ENCODE assay signal across 8 mouse cellular contexts in the genomic region with DNA sequence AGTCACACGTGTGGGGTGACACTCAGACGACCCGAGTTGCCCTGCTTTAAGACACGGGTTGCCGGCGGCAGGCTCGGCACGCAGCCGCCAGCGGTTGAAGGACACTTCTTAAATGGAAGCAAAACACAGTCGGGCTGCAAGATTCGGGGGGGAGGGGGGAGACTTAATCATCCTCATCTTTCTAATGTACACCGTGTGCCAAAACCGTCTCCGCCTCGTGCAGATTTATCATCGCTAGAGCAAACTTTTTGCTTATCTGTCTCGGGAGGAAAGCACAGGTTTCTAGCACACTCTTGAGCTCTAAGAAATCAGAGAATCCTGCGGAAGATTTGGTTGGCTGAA. TPM values are rescaled to one million over a fixed set of nuclear protein-coding genes. Genes with fewer than 3 reads are reported as not detected.
DNase-seq lines count a peak whose midpoint lies in the region; ATAC-seq and TF ChIP-seq lines count a peak whose summit lies in the region.

No protein-coding gene starts in this region.

- H3K9ac ChIP-seq in limb, embryonic 11.5 days (ENCODE audit: low read length): peak overlapping the region; percentile 86
- peak overlapping the region; percentile 74 for H3K9ac ChIP-seq in neural tube, embryonic 13.5 days

- H3K27me3 ChIP-seq in limb, embryonic 11.5 days (ENCODE audit: control insufficient read depth, insufficient read depth, low read length): no peaks in the 10 kb centered on the region
- H3K27me3 ChIP-seq in neural tube, embryonic 13.5 days: peaks cover 68% of the 10 kb centered on the region

- peak overlapping the region; percentile 91 for H3K27ac ChIP-seq in embryonic fibroblast, embryonic 13.5 days (ENCODE audit: insufficient read depth, low read length)
- peak overlapping the region; percentile 83 for H3K27ac ChIP-seq in limb, embryonic 11.5 days (replicated peaks; ENCODE audit: low read depth, low read length)
- H3K27ac ChIP-seq in neural tube, embryonic 13.5 days (replicated peaks): peak overlapping the region; percentile 72; the same call in 1 of the 2 replicates

- H3K36me3 ChIP-seq in limb, embryonic 11.5 days (ENCODE audit: control insufficient read depth, insufficient read depth, low read length): no peaks in the 10 kb centered on the region
- no peaks in the 10 kb centered on the region for H3K36me3 ChIP-seq in neural tube, embryonic 13.5 days

- no peak for TF ChIP-seq POLR2A in lung, adult 2 months (IDR thresholded peaks at IDR 0.05; ENCODE audit: borderline replicate concordance, extremely low read depth, low read depth, low read length)
- TF ChIP-seq POLR2A in embryonic fibroblast, embryonic 13.5 days (IDR thresholded peaks at IDR 0.05; ENCODE audit: low read depth, low read length): no peak; the same call in 1 of the 2 replicates

- H3K9me3 ChIP-seq in limb, embryonic 11.5 days (ENCODE audit: control insufficient read depth, low read length): no peaks in the 10 kb centered on the region
- no peaks in the 10 kb centered on the region for H3K9me3 ChIP-seq in neural tube, embryonic 13.5 days

- DNase-seq in lung, adult 2 months: no peak
- DNase-seq in lung, postnatal 4 days: no peak
- DNase-seq in limb, embryonic 11.5 days (ENCODE audit: low spot score): no peak
- DNase-seq in gastrocnemius, postnatal 14 days: no peak
- no peak for DNase-seq in right cerebral cortex, adult 18-20 months

- 3% methylated on average over 19 of the region's 19 CpGs for WGBS in lung, adult 2 months
- WGBS in limb, embryonic 11.5 days: under 1% methylated on average over 19 of the region's 19 CpGs
- WGBS in neural tube, embryonic 13.5 days: 2% methylated on average over 19 of the region's 19 CpGs

- ATAC-seq in limb, embryonic 11.5 days (ENCODE audit: insufficient number of reproducible peaks, low FRiP score, low TSS enrichment, low read depth): peak; percentile 18; the same call in 1 of the 2 replicates
- ATAC-seq in neural tube, embryonic 13.5 days (ENCODE audit: low read depth): no peak
- ATAC-seq in granulocyte monocyte progenitor cell, adult 5-6 weeks (replicated peaks; ENCODE audit: poor library complexity, severe bottlenecking): no peak

- H3K4me1 ChIP-seq in lung, adult 2 months (ENCODE audit: control insufficient read depth, insufficient read depth, low read length): no peaks in the 10 kb centered on the region
- H3K4me1 ChIP-seq in embryonic fibroblast, embryonic 13.5 days (ENCODE audit: control insufficient read depth, insufficient read depth, low read length): peaks cover 9% of the 10 kb centered on the region
- peaks cover 5% of the 10 kb centered on the region for H3K4me1 ChIP-seq in limb, embryonic 11.5 days (ENCODE audit: control insufficient read depth, insufficient read depth, low read length)
- H3K4me1 ChIP-seq in neural tube, embryonic 13.5 days (replicated peaks): peaks cover 22% of the 10 kb centered on the region

- peak overlapping the region; percentile 92 for H3K4me2 ChIP-seq in limb, embryonic 11.5 days (ENCODE audit: low read depth, severe bottlenecking)
- H3K4me2 ChIP-seq in neural tube, embryonic 13.5 days: peak overlapping the region; percentile 98

- TF ChIP-seq CTCF in lung, adult 2 months (IDR thresholded peaks at IDR 0.05; ENCODE audit: insufficient read depth, low read length): no peak
- TF ChIP-seq CTCF in embryonic fibroblast, embryonic 13.5 days (IDR thresholded peaks at IDR 0.05; ENCODE audit: borderline replicate concordance, insufficient read depth, low read length): no peak

- intact Hi-C loops in gastrocnemius, postnatal 14 days (cut with DNase I; ENCODE audit: low total_unique reads): no loop called here

- H3K4me3 ChIP-seq in lung, adult 2 months (replicated peaks; ENCODE audit: extremely low read depth, low read depth, low read length): peak overlapping the region; percentile 56
- peak overlapping the region; percentile 89 for H3K4me3 ChIP-seq in embryonic fibroblast, embryonic 13.5 days (ENCODE audit: insufficient read depth, low read length)
- peak overlapping the region; percentile 81 for H3K4me3 ChIP-seq in limb, embryonic 11.5 days (ENCODE audit: low read depth, low read length)
- H3K4me3 ChIP-seq in neural tube, embryonic 13.5 days: peak overlapping the region; percentile 69

RNA-seq across cellular contexts. Expression of a gene that starts 0.9 kb away (rescaled TPM):
- polyA plus RNA-seq in lung, adult 2 months (2012; rRNA removed): 4.4 and 7.4 TPM in 2 replicates
- 31.7 and 48.4 TPM in 2 replicates for polyA plus RNA-seq in embryonic fibroblast, embryonic 13.5 days (2011; ENCODE audit: insufficient read length, low read depth, missing spikeins)
- polyA plus RNA-seq in limb, embryonic 11.5 days (2014; fragmentation: Nextera tagmentation; extraction: Ambion mirVana): 13.7 and 16.8 TPM in 2 replicates
- polyA plus RNA-seq in neural tube, embryonic 13.5 days (2015; fragmentation: Nextera tagmentation; extraction: Ambion mirVana): 17.1 and 22.9 TPM in 2 replicates
- not detected in 2 replicates for total RNA-seq in granulocyte monocyte progenitor cell, adult 5-6 weeks (2014; fragmentation: Nextera tagmentation)
- not detected in 2 replicates for total RNA-seq in granulocyte monocyte progenitor cell, adult 5-6 weeks (2017)
- total RNA-seq in gastrocnemius, postnatal 14 days (2021): 1 to 10 TPM; 4.3 to 5.3 TPM
